Mouse (Mus musculus) embryo, embryonic 9.5 days (tissue): ENCODE measurements at regions not wholly inside any gene's neighbourhood (a gene's known extent, or its start where the extent isn't known, plus 50 kb on each side); places are given as distances from the start of the nearest gene placed in this dataset.
"Not testable (repeated sequence)": the region's sequence is repeated elsewhere in the genome, so short reads cannot be mapped to it uniquely, and the experiment has no call there.

ENCODE experiments used
- DNase-seq: peaks from one replicate; pipeline ENCODE4 v3.0.0-alpha.2; 2017; ENCODE audit errors: extremely low spot score

DNA sequence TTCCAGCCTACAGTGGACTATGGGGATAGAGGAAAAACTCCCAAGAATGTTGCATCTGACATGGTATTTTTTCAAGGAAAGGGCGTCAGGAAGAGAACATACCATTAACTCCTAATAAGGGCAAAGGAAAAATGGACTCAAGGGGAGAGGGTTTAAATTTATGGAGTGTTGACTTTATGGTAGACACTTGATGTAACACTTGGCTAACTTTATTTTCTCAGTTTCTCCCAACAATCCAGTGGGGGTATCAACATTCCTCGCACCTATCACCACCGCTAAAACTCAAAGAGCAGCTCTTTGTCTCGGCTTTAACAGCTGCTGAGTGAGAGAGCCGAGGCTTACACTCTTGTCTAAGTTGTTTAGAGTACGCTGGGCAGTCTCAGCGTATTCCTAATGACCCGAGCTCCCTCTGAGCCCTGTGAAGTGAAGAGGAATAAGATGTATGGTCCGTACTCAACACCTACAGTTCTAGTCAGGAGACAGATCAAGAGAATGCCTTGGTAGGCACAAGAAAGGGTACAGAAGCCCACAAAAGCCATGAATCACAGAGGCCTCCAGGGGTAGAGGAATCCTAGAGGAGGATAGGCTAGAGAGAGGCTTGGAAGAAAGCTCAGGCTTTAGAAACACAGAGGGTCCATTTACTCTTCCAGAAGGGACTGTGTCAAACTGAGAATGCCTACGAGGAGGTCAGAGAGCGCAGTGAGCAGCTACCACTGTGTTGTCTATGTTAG, 236.4 kb downstream of the Gm5426 start:
- no peak for DNase-seq

- DNase-seq = no peak
Measured at GRCm38 (mm10) chr10:96373481-96373880, 237.1 kb downstream of the Gm5426 start.

DNA sequence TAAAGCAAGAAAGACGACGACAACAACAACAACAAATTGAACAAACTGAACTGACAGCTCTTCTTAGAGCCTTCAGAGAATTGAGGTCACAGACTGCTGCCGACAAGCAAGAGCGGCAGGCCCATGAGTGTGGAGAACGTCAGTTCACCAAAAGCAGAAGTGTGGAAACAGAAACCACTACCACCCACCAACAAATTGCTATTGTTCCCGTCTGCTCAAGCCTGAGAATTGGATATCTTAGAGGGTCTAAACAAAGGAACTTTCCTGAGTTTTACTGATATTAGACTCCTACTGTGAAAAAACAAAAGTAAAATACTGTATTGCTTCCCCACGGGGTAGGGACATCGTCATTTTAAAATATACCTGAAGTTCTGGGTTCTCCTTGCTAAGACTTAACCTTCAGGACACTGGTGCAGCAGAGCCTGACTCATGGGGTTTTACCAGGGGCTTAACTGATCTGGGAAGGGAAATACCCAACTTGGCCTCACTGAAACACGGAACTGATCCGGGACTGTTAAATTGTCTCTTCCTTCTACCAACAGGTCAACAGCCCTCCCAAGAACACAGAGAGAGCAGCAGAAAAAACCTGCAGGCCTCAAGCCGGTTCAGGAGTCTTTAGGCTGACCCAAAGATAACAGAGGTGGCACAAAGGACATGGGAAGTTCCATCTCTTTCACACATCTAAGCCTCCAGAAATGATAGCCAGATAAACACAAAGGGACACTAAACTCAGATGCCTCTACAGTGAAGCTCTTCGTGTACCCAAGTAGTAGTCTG, 238.1 kb downstream of the Gm5426 start:
- no peak for DNase-seq

- DNase-seq = no peak
Measured at GRCm38 (mm10) chr10:96375070-96375447, 238.7 kb downstream of the Gm5426 start.

GRCm38 (mm10) chr10:96377549-96377948, 239.3 kb upstream of the Btg1 start:
- no peak for DNase-seq

DNA sequence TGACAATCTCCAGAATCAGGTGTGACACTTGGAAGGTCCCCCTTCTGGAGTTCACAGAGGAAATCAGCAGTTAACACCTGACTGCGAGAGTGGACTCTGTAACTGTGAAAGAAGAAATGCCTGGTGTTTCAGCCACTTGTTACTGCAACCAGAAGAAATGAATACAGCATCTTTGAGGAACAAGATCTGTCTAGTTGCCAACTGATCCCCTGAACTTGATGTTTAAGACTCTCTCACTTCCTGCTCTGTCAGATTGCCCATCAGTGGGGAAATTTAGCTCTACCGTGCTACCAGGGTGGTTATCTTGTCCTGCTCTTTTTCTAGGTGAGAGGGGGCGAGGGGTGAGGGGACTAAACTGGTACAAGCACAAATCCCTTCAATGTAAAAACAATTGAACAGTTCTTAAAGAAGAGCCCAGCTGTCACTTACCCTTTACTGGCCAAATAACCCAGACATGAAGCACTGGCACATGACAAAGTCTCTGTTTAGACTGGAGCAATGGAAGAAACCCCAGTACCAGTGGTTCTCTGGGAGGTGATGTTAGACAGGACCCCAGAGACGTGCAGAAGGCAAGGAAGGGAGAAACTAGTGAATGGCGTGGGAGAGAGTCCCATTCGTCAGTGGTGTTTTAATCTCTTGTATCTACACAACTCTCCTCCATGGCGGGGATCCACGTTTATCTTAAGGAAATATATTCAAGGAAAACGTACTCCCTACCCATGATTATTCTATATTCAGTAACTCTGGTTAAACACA, 237.6 kb upstream of the Btg1 start:
- DNase-seq = no peak

GRCm38 (mm10) chr10:96381664-96382063, 235.1 kb upstream of the Btg1 start:
- DNase-seq = no peak

DNA sequence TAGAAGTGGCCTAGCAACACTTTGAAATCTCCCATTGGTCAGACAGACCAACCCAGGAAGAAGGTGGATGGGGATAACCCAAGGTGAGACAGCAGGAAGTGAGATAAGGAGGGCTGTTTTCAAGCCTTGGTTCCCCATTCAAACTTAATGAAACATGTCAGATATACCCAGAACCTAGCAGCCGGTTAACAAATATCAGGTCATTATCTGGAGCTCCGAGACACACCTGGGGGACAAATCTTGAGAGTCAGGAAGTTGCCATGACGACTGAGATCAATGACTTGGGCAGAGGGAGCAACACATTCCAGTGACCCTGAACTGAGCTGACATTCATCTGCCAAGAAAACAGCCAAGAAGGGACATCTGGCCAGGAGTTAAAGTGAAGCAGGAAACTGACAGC, 225.1 kb upstream of the Btg1 start:
- no peak for DNase-seq

DNA sequence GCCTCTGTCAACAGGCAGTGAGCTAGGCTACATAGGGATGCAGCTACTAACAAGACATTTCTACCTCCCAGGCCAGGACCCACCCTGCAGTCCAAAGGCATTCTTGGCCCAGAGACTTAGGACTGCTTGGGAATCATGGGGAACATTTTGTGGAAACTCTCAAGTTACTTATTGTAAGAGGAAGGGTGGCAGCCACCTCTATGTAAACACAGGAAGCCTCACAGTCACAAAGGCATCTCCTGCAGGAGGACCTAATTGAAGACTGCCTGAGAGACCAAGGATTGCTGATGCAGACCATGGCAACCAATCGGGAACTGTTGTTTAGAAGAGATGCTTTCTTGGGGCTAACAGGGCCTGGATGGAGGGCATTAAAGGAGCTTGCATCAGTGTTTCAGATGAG, 224.0 kb upstream of the Btg1 start:
- no peak for DNase-seq

GRCm38 (mm10) chr10:96394210-96394609, 222.6 kb upstream of the Btg1 start:
- DNase-seq = no peak

DNA sequence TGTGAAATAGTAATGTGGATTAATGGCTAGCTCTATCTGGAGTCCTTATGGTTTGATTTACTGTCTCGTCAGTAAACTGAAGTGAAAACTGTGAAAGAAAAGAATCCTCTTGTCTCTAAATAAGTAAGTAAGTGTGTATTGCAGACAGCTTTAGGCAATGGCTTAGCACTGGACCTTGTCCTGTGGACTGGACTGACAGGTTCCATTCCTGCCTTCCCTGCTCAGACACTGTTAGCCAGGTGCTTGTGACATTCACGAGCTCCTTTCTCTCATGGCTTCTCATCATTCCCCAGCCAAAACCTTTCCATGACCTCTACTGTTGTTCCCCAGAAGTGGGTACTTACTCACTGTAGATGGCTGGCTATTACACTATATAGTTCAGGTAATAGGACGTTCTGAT, 221.8 kb upstream of the Btg1 start:
- DNase-seq = no peak

DNA sequence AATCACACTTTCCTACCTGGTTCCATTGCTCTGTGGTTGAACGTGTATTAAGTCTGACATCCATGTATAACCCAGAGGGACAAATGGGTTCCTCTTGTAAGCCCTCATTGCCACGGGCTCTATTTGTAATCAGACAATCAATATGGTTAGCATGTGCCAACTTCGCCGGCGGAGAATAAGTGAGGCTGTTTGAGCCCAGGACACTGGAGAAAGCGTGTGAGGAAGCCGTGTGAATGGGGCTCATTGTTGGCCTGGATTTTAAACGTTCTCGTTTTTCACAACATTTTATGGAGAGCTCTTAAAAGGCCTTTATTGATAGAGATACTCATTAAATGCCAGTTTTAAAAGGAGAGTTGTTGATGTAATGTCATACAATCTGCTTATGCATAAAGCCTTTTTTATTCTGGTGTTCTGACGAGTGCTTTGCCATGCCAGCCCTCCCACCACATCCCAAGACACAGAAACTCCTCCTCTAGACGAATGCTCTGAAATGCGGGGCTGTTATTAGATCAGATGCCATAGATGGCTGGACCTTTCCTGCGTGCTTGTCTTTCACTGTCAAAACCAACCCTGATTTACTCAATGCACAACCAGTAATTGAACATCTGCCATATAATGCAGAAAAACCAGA, 218.8 kb upstream of the Btg1 start:
- DNase-seq = no peak

- no peak for DNase-seq
Measured at GRCm38 (mm10) chr10:96398562-96399288, 218.1 kb upstream of the Btg1 start.

DNA sequence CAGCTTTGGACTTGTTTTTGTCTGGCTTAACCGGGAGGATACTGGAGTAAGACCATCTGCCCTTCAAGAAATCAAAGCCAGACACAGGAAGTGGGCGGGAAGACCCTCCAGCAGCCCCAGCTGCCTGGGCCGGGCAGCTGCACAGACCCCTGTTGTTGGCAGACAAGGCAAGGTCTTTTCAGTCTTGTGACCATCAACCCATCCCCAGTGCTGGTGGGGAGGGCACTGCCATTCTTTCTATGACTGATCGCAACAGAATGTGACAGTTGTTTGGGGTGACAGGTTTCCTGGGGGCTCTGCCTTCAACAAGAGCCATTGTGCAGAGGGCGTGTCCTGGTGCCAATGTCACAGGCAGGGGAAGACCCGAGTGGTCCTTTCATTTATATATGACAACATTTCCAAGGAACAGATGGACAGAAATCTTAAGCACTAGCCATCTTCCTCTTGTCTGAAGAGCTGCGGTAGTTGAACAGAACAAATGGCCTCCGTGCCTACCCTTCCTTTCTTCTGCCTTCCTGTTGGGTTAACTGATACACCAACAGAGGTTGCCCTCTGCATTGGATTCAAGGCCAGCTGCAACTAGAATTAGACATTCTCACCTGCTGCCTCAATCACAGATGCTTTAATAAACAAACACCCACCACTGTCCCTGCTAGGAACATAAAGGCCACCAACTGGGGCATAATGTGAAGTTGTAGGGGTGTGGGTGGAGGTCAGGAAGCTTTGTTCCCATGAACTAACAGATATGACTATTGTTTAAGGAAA, 217.0 kb upstream of the Btg1 start:
- peak; percentile 48 for DNase-seq

DNA sequence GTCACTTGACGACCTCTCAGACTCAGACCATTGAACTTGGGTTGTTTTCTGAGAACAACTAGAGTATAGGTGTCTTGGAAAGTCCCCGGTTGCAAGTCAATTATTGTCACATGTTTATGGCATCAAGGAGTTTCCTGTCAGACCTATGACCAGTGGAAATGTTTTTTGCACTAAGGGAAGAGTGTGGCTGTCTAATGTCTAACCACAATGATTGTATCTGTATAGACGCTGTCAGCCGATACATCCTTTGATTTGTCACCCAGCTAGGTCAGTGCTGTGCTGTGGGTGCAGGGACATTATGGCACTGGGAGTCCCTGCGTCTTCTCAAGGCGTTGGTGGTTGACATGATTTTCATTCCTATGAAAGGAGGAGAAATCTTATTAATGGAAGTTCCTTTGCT, 216.0 kb upstream of the Btg1 start:
- no peak for DNase-seq

DNA sequence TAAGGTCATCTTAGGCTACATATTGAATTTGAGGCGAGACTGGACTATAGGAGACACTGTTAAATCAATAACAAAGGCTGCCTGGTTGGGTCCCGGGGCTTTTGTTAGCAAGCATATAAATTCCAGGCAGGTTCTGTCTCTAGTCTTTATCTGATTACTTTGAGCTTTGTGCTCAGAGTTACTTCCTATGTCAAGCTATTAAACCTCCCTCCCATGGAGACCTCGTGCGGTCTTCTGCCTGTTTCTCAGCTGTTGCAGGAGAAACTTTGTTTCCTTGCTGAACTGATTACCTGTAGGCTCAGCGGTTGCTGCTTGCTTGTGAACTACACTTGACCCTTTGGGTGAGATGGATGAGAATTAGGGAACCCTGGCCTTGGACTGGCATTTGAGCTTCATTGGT, 210.5 kb upstream of the Btg1 start:
- DNase-seq = no peak

GRCm38 (mm10) chr10:96407846-96408245, 209.0 kb upstream of the Btg1 start:
- no peak for DNase-seq

DNA sequence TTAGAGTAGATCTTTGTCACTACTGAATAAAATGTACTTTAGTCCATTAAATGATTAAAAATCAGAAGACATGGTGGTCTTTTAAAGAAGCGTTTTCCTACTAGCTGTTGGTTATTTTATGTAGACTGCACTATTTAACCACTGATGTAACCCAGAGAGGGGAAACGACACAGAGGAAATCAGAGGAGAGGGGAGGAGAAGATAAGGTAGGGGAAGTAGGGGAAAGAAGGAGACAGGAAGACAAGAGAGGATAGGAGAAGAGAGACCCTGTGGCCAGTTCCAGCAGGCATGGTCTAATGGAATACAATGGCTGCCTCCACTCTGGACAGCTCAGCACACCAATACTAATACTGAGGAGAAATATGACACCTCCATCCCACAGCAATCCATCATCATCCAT, 208.6 kb upstream of the Btg1 start:
- DNase-seq = no peak

GRCm38 (mm10) chr10:96410028-96410427, 206.8 kb upstream of the Btg1 start:
- DNase-seq = no peak

GRCm38 (mm10) chr10:96414807-96415206, 202.0 kb upstream of the Btg1 start:
- no peak for DNase-seq

GRCm38 (mm10) chr10:96421506-96421905, 195.3 kb upstream of the Btg1 start:
- not testable (repeated sequence) for DNase-seq
